Comparison of ENCODE assay signal across 8 mouse cellular contexts in genomic region chr4:148040029-148040830, GRCm38 (mm10). TPM values are rescaled to one million over a fixed set of nuclear protein-coding genes. Genes with fewer than 3 reads are reported as not detected.
DNase-seq lines count a peak whose midpoint lies in the region; ATAC-seq and TF ChIP-seq lines count a peak whose summit lies in the region.

No protein-coding gene starts in this region.

- peaks cover 23% of the 10 kb centered on the region for H3K4me1 ChIP-seq in lung, embryonic 14.5 days (ENCODE audit: insufficient read depth)
- peaks cover 52% of the 10 kb centered on the region for H3K4me1 ChIP-seq in embryonic facial prominence, embryonic 10.5 days
- H3K4me1 ChIP-seq in heart, embryonic 15.5 days (replicated peaks) = peaks cover 52% of the 10 kb centered on the region
- peaks cover 39 to 49% of the 10 kb centered on the region in 2 experiments for H3K4me1 ChIP-seq in liver, embryonic 14.5 days (replicated peaks; ENCODE audit: control insufficient read depth in 2 of 2, insufficient read depth in 2 of 2, low read length in 1 of 2)

- WGBS in lung, embryonic 14.5 days = 71% methylated on average over 15 of the region's 15 CpGs
- 70% methylated on average over 15 of the region's 15 CpGs for WGBS in embryonic facial prominence, embryonic 10.5 days
- WGBS in heart, embryonic 15.5 days = 64% methylated on average over 15 of the region's 15 CpGs
- WGBS in liver, embryonic 14.5 days (ENCODE audit: insufficient replicate concordance) = 62% methylated on average over 15 of the region's 15 CpGs

- H3K9me3 ChIP-seq in lung, embryonic 14.5 days (ENCODE audit: low read depth, low read length) = no peaks in the 10 kb centered on the region
- H3K9me3 ChIP-seq in embryonic facial prominence, embryonic 10.5 days = no peaks in the 10 kb centered on the region
- H3K9me3 ChIP-seq in heart, embryonic 15.5 days (replicated peaks) = no peaks in the 10 kb centered on the region
- H3K9me3 ChIP-seq in liver, embryonic 14.5 days (ENCODE audit: control insufficient read depth, low read length) = no peaks in the 10 kb centered on the region

- no peaks in the 10 kb centered on the region for H3K27me3 ChIP-seq in lung, embryonic 14.5 days (ENCODE audit: insufficient read depth, low read length)
- no peaks in the 10 kb centered on the region for H3K27me3 ChIP-seq in embryonic facial prominence, embryonic 10.5 days (replicated peaks; ENCODE audit: low read depth, poor library complexity, severe bottlenecking)
- H3K27me3 ChIP-seq in heart, embryonic 15.5 days = no peaks in the 10 kb centered on the region
- no peaks in the 10 kb centered on the region for H3K27me3 ChIP-seq in liver, embryonic 14.5 days (ENCODE audit: control insufficient read depth, insufficient read depth, low read length)

- no peak for TF ChIP-seq CTCF in lung, embryonic 14.5 days (IDR thresholded peaks at IDR 0.05; ENCODE audit: low read depth)
- TF ChIP-seq CTCF in liver, embryonic 14.5 days (IDR thresholded peaks at IDR 0.05; ENCODE audit: low read depth) = no peak

- peak overlapping the region; percentile 89 for H3K27ac ChIP-seq in lung, embryonic 14.5 days (ENCODE audit: low read depth)
- peak overlapping the region; percentile 89 for H3K27ac ChIP-seq in embryonic facial prominence, embryonic 10.5 days (replicated peaks)
- H3K27ac ChIP-seq in heart, embryonic 15.5 days = peak overlapping the region; percentile 83
- H3K27ac ChIP-seq in liver, embryonic 14.5 days = peak overlapping the region; percentile 98

- peaks cover 27% of the 10 kb centered on the region; the same call in 1 of the 2 replicates for H3K36me3 ChIP-seq in lung, embryonic 14.5 days (ENCODE audit: insufficient read depth)
- peaks cover 50% of the 10 kb centered on the region for H3K36me3 ChIP-seq in embryonic facial prominence, embryonic 10.5 days (replicated peaks)
- H3K36me3 ChIP-seq in heart, embryonic 15.5 days = peaks cover 15% of the 10 kb centered on the region
- H3K36me3 ChIP-seq in liver, embryonic 14.5 days (replicated peaks; ENCODE audit: control insufficient read depth, insufficient read depth, low read depth) = peaks cover 16% of the 10 kb centered on the region

- H3K9ac ChIP-seq in lung, embryonic 14.5 days = peak overlapping the region; percentile 64; the same call in 1 of the 2 replicates
- H3K9ac ChIP-seq in heart, embryonic 15.5 days = peak overlapping the region; percentile 57
- H3K9ac ChIP-seq in liver, embryonic 14.5 days (replicated peaks) = peak overlapping the region; percentile 97

- H3K4me2 ChIP-seq in lung, embryonic 14.5 days = peak overlapping the region; percentile 94
- peak overlapping the region; percentile 85 for H3K4me2 ChIP-seq in heart, embryonic 15.5 days
- H3K4me2 ChIP-seq in liver, embryonic 14.5 days (ENCODE audit: low read depth) = peak overlapping the region; percentile 98

- peak overlapping the region; percentile 74 for H3K4me3 ChIP-seq in lung, embryonic 14.5 days (ENCODE audit: low read depth, low read length)
- H3K4me3 ChIP-seq in embryonic facial prominence, embryonic 10.5 days = peak overlapping the region; percentile 94
- peak overlapping the region; percentile 81 for H3K4me3 ChIP-seq in heart, embryonic 15.5 days
- peak overlapping the region; percentile 75 to 85 for H3K4me3 ChIP-seq in liver, embryonic 14.5 days (ENCODE audit: insufficient read depth in 1 of 2, low read depth in 2 of 2, low read length in 2 of 2)

- TF ChIP-seq EP300 in liver, embryonic 14.5 days (IDR thresholded peaks at IDR 0.05; ENCODE audit: low read depth) = no peak

- no peak for ATAC-seq in lung, embryonic 14.5 days (ENCODE audit: insufficient read depth)
- no peak for ATAC-seq in heart, embryonic 15.5 days (replicated peaks; ENCODE audit: insufficient number of reproducible peaks, insufficient read depth, low FRiP score, low read depth)
- ATAC-seq in liver, embryonic 14.5 days (ENCODE audit: insufficient read depth) = no peak

- DNase-seq in lung, embryonic 14.5 days = no peak
- no peak for DNase-seq in lung, postnatal 4 days
- DNase-seq in embryonic facial prominence, embryonic 10.5 days (ENCODE audit: low spot score) = no peak
- no peak for DNase-seq in liver, embryonic 14.5 days (ENCODE audit: low read depth in 3 of 3, low spot score in 3 of 3)
- DNase-seq in yolk sac, embryonic 10.5 days (ENCODE audit: low spot score) = no peak
- no peak for DNase-seq in natural killer cell, adult 2 months (ENCODE audit: low spot score in 2 of 2)
- DNase-seq in B cell, adult 2 months = no peak

RNA-seq across cellular contexts. Expression of gene Mthfr, which starts 1.4 kb away (rescaled TPM):
- polyA plus RNA-seq in lung, embryonic 14.5 days (2014; fragmentation: Nextera tagmentation; extraction: Ambion mirVana) = 18.7 and 20.4 TPM in 2 replicates
- polyA plus RNA-seq in embryonic facial prominence, embryonic 10.5 days (2016; fragmentation: Nextera tagmentation; extraction: Ambion mirVana) = 25.2 and 25.4 TPM in 2 replicates
- 11.2 and 16.1 TPM in 2 replicates for polyA plus RNA-seq in heart, embryonic 15.5 days (2015; fragmentation: Nextera tagmentation; extraction: Ambion mirVana)
- 9.1 and 9.2 TPM in 2 replicates for polyA plus RNA-seq in liver, embryonic 14.5 days (2012; rRNA removed)
- 7.0 and 7.7 TPM in 2 replicates for polyA plus RNA-seq in liver, embryonic 14.5 days (2014; fragmentation: Nextera tagmentation; extraction: Ambion mirVana)

RNA-seq across cellular contexts. Expression of gene Clcn6, which starts 1.6 kb away (rescaled TPM):
- 3.6 and 4.2 TPM in 2 replicates for polyA plus RNA-seq in lung, embryonic 14.5 days (2014; fragmentation: Nextera tagmentation; extraction: Ambion mirVana)
- 10.3 and 12.0 TPM in 2 replicates for polyA plus RNA-seq in embryonic facial prominence, embryonic 10.5 days (2016; fragmentation: Nextera tagmentation; extraction: Ambion mirVana)
- 6.6 and 7.7 TPM in 2 replicates for polyA plus RNA-seq in heart, embryonic 15.5 days (2015; fragmentation: Nextera tagmentation; extraction: Ambion mirVana)
- 2.4 and 2.7 TPM in 2 replicates for polyA plus RNA-seq in liver, embryonic 14.5 days (2012; rRNA removed)
- polyA plus RNA-seq in liver, embryonic 14.5 days (2014; fragmentation: Nextera tagmentation; extraction: Ambion mirVana) = 0.66 and 1.0 TPM in 2 replicates

RNA-seq across cellular contexts. Expression of gene Nppa, which starts 39.7 kb away (rescaled TPM):
- 17.4 TPM in 1 of 2 replicates, not detected in the other for polyA plus RNA-seq in lung, embryonic 14.5 days (2014; fragmentation: Nextera tagmentation; extraction: Ambion mirVana)
- 0.20 TPM in 1 of 2 replicates, not detected in the other for polyA plus RNA-seq in embryonic facial prominence, embryonic 10.5 days (2016; fragmentation: Nextera tagmentation; extraction: Ambion mirVana)
- polyA plus RNA-seq in heart, embryonic 15.5 days (2015; fragmentation: Nextera tagmentation; extraction: Ambion mirVana) = 3,881 and 5,336 TPM in 2 replicates
- not detected in 2 replicates for polyA plus RNA-seq in liver, embryonic 14.5 days (2012; rRNA removed)
- not detected in 2 replicates for polyA plus RNA-seq in liver, embryonic 14.5 days (2014; fragmentation: Nextera tagmentation; extraction: Ambion mirVana)

RNA-seq across cellular contexts. Expression of gene Agtrap, which starts 47.6 kb away (rescaled TPM):
- 11.6 and 14.2 TPM in 2 replicates for polyA plus RNA-seq in lung, embryonic 14.5 days (2014; fragmentation: Nextera tagmentation; extraction: Ambion mirVana)
- polyA plus RNA-seq in embryonic facial prominence, embryonic 10.5 days (2016; fragmentation: Nextera tagmentation; extraction: Ambion mirVana) = 13.2 and 14.8 TPM in 2 replicates
- polyA plus RNA-seq in heart, embryonic 15.5 days (2015; fragmentation: Nextera tagmentation; extraction: Ambion mirVana) = 15.8 and 18.7 TPM in 2 replicates
- polyA plus RNA-seq in liver, embryonic 14.5 days (2012; rRNA removed) = 4.0 and 4.1 TPM in 2 replicates
- 8.2 and 9.9 TPM in 2 replicates for polyA plus RNA-seq in liver, embryonic 14.5 days (2014; fragmentation: Nextera tagmentation; extraction: Ambion mirVana)

RNA-seq across cellular contexts. Expression of gene Nppb, which starts 54.6 kb away (rescaled TPM):
- not detected in 2 replicates for polyA plus RNA-seq in lung, embryonic 14.5 days (2014; fragmentation: Nextera tagmentation; extraction: Ambion mirVana)
- 0.20 TPM in 1 of 2 replicates, not detected in the other for polyA plus RNA-seq in embryonic facial prominence, embryonic 10.5 days (2016; fragmentation: Nextera tagmentation; extraction: Ambion mirVana)
- polyA plus RNA-seq in heart, embryonic 15.5 days (2015; fragmentation: Nextera tagmentation; extraction: Ambion mirVana) = 130 and 171 TPM in 2 replicates
- not detected in 2 replicates for polyA plus RNA-seq in liver, embryonic 14.5 days (2012; rRNA removed)
- polyA plus RNA-seq in liver, embryonic 14.5 days (2014; fragmentation: Nextera tagmentation; extraction: Ambion mirVana) = not detected in 2 replicates

Comparison
In these comparisons a context has a peak if more than half of its experiments do, and no peak if none do; other contexts are left out.
1. RNA of gene Nppa, which starts 39.7 kb away (polyA plus RNA-seq): 3,881 to 5,336 TPM in heart, embryonic 15.5 days; 0.20 TPM in embryonic facial prominence, embryonic 10.5 days, 17.4 TPM in lung, embryonic 14.5 days and not detected in liver, embryonic 14.5 days; every median in the first group is over 100 times any median in the second.
2. Peak in every context shown above with its lines, with median percentiles within 50 percentile points of each other: H3K27ac ChIP-seq, H3K4me2 ChIP-seq, H3K4me3 ChIP-seq and H3K9ac ChIP-seq.